Mouse (Mus musculus): ENCODE data around the gene Nipsnap2. TPM values are rescaled to one million over a fixed set of nuclear protein-coding genes. Genes with fewer than 3 reads are reported as not detected.
"Not testable (repeated sequence)": the region's sequence is repeated elsewhere in the genome, so short reads cannot be mapped to it uniquely, and the experiment has no call there.

Gene Nipsnap2
- polyA plus RNA-seq, 2 experiments: 15.9 to 22.6 TPM

DNA sequence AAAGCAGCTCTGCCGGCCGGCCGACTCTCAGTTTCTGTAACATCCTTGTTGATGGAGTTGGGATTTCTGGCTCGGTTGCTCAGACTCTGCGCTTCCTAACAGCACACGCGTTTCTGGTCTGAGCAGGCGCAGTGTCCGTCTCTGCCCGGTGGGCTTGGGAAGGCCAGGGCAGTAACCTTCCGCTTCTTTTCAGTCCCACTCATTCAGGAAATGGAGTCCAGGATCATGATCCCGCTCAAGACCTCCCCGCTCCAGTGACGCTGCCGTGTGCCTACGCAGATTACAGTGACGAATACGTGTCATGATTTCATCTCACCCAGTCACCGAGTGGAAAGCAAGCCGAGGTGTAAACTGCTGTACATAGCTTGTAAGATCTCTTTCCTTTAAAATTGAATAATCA, 32.0 kb downstream of the Nipsnap2 start:
- DNase-seq (ENCODE audit: low read depth in 3 of 3, low spot score in 3 of 3) (no peak), ATAC-seq (ENCODE audit: insufficient read depth) (no peak)
- Histone ChIP-seq H3K4me2 (ENCODE audit: low read depth) (no peak overlapping the region), H3K9ac (replicated peaks) (no peak overlapping the region), H3K27ac (no peak overlapping the region), H3K36me3 (replicated peaks; ENCODE audit: control insufficient read depth, insufficient read depth, low read depth) (no peaks in the 10 kb centered on the region), H3K9me3 (ENCODE audit: control insufficient read depth, low read length) (no peaks in the 10 kb centered on the region), H3K4me1 (replicated peaks; ENCODE audit: control insufficient read depth in 2 of 2, insufficient read depth in 2 of 2, low read length in 1 of 2) (peaks cover 0 to 2% of the 10 kb centered on the region in 2 experiments; a peak in 1 of 4 replicates), H3K27me3 (ENCODE audit: control insufficient read depth, insufficient read depth, low read length) (no peaks in the 10 kb centered on the region), H3K4me3 (ENCODE audit: insufficient read depth in 1 of 2, low read depth in 2 of 2, low read length in 2 of 2) (no peak overlapping the region)
- 85% methylated on average over 20 of the region's 20 CpGs for WGBS (ENCODE audit: insufficient replicate concordance)
- no peak for TF ChIP-seq CTCF (IDR thresholded peaks at IDR 0.05; ENCODE audit: low read depth)
- TF ChIP-seq EP300 (IDR thresholded peaks at IDR 0.05; ENCODE audit: low read depth): no peak

DNA sequence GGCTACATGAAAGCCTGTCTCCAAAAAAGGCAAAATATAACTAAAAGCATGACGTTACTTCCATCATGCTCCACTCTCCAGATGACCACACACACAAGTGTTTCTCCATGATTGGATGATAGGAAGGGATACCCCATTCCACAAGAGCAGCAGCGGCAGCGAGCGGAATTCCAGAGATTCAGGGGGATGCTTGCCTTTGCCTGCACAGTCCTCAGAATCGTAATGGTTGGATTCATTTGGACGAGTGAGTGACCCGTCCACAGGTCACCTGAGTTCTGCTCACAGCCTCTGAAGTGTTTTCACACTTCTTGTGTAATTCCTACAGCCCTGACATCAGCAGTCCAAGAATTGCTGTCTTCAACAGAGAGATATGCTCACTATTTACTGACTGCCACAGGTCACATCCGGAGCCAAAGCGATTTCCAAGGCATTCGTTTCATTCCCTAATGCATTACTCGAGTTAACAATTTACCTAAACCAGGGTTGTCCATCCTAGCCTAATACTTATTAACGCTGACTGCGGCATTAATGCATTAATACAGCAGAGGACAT, 35.1 kb downstream of the Nipsnap2 start:
- H3K36me3 ChIP-seq (replicated peaks; ENCODE audit: control insufficient read depth, insufficient read depth, low read depth): no peaks in the 10 kb centered on the region
- peaks cover 0 to 2% of the 10 kb centered on the region in 2 experiments; a peak in 1 of 4 replicates for H3K4me1 ChIP-seq (replicated peaks; ENCODE audit: control insufficient read depth in 2 of 2, insufficient read depth in 2 of 2, low read length in 1 of 2)
- TF ChIP-seq EP300 (IDR thresholded peaks at IDR 0.05; ENCODE audit: low read depth): no peak
- no peak for TF ChIP-seq CTCF (IDR thresholded peaks at IDR 0.05; ENCODE audit: low read depth)
- H3K27me3 ChIP-seq (ENCODE audit: control insufficient read depth, insufficient read depth, low read length): no peaks in the 10 kb centered on the region
- 75% methylated on average over 13 of the region's 13 CpGs for WGBS (ENCODE audit: insufficient replicate concordance)
- H3K9me3 ChIP-seq (ENCODE audit: control insufficient read depth, low read length): no peaks in the 10 kb centered on the region
- no peak overlapping the region for H3K9ac ChIP-seq (replicated peaks)
- ATAC-seq (ENCODE audit: insufficient read depth) (no peak), DNase-seq (ENCODE audit: low read depth in 3 of 3, low spot score in 3 of 3) (no peak)
- H3K4me2 ChIP-seq (ENCODE audit: low read depth): no peak overlapping the region
- H3K4me3 ChIP-seq (ENCODE audit: insufficient read depth in 1 of 2, low read depth in 2 of 2, low read length in 2 of 2): no peak overlapping the region
- H3K27ac ChIP-seq: no peak overlapping the region

DNA sequence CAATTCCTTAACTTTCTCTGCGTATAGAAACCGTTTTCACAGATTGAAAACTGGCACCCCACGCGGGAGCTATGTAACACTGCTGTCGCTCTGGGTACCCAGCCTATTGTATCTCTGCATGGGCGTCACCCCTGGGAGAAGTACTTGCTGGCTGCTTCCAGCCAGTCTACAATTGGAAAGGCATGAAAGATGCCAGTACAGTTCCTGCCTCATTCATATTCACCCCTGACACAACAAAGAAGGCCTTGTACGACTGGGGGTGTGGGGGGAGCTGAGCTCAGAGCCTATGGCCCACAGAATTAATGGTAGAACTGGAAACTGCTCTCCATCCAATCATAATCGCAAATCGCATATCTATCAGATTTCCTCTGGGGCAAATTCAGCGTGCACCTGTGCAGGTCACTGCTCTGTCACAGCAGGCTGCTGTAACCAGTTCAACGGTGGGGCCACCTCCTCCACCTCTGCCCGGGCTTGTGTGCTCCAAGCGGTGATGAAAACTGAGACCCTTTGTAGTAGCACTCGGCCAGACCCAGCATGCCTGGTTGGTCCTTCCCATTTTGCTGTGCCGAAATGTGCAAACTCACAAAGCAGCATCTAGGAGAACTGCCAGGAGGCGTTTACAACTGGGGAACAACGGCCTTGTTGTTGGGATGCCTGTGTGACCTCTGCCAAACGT, 37.1 kb downstream of the Nipsnap2 start:
- TF ChIP-seq CTCF (IDR thresholded peaks at IDR 0.05; ENCODE audit: low read depth) (no peak), EP300 (IDR thresholded peaks at IDR 0.05; ENCODE audit: low read depth) (no peak)
- Histone ChIP-seq H3K9me3 (ENCODE audit: control insufficient read depth, low read length) (no peaks in the 10 kb centered on the region), H3K9ac (replicated peaks) (no peak overlapping the region), H3K4me1 (replicated peaks; ENCODE audit: control insufficient read depth in 2 of 2, insufficient read depth in 2 of 2, low read length in 1 of 2) (peaks cover 0 to 2% of the 10 kb centered on the region in 2 experiments; a peak in 1 of 4 replicates), H3K36me3 (replicated peaks; ENCODE audit: control insufficient read depth, insufficient read depth, low read depth) (no peaks in the 10 kb centered on the region), H3K27ac (no peak overlapping the region), H3K4me3 (ENCODE audit: insufficient read depth in 1 of 2, low read depth in 2 of 2, low read length in 2 of 2) (no peak overlapping the region), H3K4me2 (ENCODE audit: low read depth) (no peak overlapping the region), H3K27me3 (ENCODE audit: control insufficient read depth, insufficient read depth, low read length) (no peaks in the 10 kb centered on the region)
- ATAC-seq (ENCODE audit: insufficient read depth): no peak
- DNase-seq (ENCODE audit: low read depth in 3 of 3, low spot score in 3 of 3): no peak
- 74% methylated on average over 18 of the region's 18 CpGs for WGBS (ENCODE audit: insufficient replicate concordance)

DNA sequence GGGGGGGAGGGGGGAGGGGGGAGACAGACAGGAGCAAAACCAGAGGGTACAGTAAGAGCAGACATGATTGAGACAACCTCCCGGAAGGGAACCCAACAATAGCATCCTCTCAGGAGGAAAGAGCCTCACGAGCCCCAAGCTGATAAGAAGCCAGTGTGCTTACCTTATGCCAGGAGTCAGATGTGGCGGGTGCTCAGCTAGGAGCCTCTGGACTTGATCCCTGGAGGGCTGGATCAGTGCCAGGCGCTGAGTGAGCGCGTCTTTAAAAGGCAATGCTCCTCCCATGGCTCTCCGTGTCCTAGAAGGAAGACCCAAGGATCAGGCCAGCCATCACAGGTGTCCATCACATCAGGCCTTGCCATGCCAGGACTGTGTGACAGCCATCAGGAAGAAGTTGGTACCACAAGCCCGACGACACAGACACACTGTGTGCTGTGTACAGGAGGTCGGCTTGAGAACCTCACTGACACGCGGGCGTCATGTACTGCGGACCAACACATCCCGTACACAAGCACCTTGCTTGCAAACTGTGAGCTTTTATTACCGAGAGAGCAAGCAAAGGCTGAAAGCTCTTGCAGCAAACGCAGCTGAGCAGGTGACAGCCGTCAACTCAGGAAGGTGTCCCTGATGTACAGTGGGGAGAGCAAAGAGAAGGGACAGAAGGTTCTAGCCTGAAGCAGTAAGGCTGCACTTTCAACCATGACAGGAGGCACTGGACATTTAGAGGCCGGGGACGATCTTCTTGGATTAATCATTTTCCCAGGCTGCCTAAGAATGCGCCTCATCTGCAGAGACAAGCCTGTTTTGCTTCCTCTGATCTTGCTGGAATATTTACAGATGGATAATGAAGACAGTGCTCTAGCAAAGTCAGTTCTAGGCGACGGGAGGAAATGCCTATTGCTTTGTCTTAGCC, 45.8 kb downstream of the Nipsnap2 start:
- Histone ChIP-seq H3K4me2 (ENCODE audit: low read depth) (no peak overlapping the region), H3K36me3 (replicated peaks; ENCODE audit: control insufficient read depth, insufficient read depth, low read depth) (peaks cover 7% of the 10 kb centered on the region; the same call in 1 of the 2 replicates), H3K9me3 (ENCODE audit: control insufficient read depth, low read length) (no peaks in the 10 kb centered on the region), H3K27ac (no peak overlapping the region), H3K27me3 (ENCODE audit: control insufficient read depth, insufficient read depth, low read length) (no peaks in the 10 kb centered on the region), H3K9ac (replicated peaks) (no peak overlapping the region), H3K4me1 (replicated peaks; ENCODE audit: control insufficient read depth in 2 of 2, insufficient read depth in 2 of 2, low read length in 1 of 2) (no peaks in the 10 kb centered on the region; a peak in 1 of 4 replicates), H3K4me3 (ENCODE audit: insufficient read depth in 1 of 2, low read depth in 2 of 2, low read length in 2 of 2) (no peak overlapping the region)
- no peak for ATAC-seq (ENCODE audit: insufficient read depth)
- DNase-seq (ENCODE audit: low read depth in 3 of 3, low spot score in 3 of 3): no peak
- 75% methylated on average over 23 of the region's 23 CpGs for WGBS (ENCODE audit: insufficient replicate concordance)
- no peak for TF ChIP-seq CTCF (IDR thresholded peaks at IDR 0.05; ENCODE audit: low read depth)
- TF ChIP-seq EP300 (IDR thresholded peaks at IDR 0.05; ENCODE audit: low read depth): no peak

DNA sequence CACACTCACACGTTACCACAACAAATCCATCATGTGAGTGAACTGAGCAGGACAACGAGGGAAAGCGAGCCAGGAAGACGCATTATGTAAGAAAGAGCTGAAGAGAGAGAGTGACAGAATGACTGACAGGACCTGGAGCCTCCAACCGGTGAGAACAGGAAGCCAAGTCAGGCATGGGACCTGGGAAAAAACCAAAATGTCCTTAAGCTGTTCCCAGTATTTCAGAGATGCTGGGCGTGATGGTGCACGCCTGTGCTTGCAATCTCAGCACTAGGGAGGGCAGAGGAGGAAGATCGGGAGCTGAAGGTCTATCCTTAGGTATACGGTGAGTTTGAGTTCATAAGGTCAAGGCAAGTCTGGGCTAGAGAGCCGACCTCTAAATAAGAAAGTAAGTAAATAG, 47.6 kb downstream of the Nipsnap2 start:
- 69% methylated on average over 10 of the region's 10 CpGs for WGBS (ENCODE audit: insufficient replicate concordance)
- no peaks in the 10 kb centered on the region for H3K27me3 ChIP-seq (ENCODE audit: control insufficient read depth, insufficient read depth, low read length)
- H3K4me1 ChIP-seq (replicated peaks; ENCODE audit: control insufficient read depth in 2 of 2, insufficient read depth in 2 of 2, low read length in 1 of 2): no peaks in the 10 kb centered on the region; a peak in 1 of 4 replicates
- no peaks in the 10 kb centered on the region for H3K9me3 ChIP-seq (ENCODE audit: control insufficient read depth, low read length)
- TF ChIP-seq EP300 (IDR thresholded peaks at IDR 0.05; ENCODE audit: low read depth) (no peak), CTCF (IDR thresholded peaks at IDR 0.05; ENCODE audit: low read depth) (no peak)
- H3K9ac ChIP-seq (replicated peaks): no peak overlapping the region
- H3K27ac ChIP-seq: no peak overlapping the region
- no peak overlapping the region for H3K4me2 ChIP-seq (ENCODE audit: low read depth)
- H3K4me3 ChIP-seq (ENCODE audit: insufficient read depth in 1 of 2, low read depth in 2 of 2, low read length in 2 of 2): no peak overlapping the region
- peaks cover 7% of the 10 kb centered on the region; the same call in 1 of the 2 replicates for H3K36me3 ChIP-seq (replicated peaks; ENCODE audit: control insufficient read depth, insufficient read depth, low read depth)
- ATAC-seq (ENCODE audit: insufficient read depth) (no peak), DNase-seq (ENCODE audit: low read depth in 3 of 3, low spot score in 3 of 3) (no peak)

DNA sequence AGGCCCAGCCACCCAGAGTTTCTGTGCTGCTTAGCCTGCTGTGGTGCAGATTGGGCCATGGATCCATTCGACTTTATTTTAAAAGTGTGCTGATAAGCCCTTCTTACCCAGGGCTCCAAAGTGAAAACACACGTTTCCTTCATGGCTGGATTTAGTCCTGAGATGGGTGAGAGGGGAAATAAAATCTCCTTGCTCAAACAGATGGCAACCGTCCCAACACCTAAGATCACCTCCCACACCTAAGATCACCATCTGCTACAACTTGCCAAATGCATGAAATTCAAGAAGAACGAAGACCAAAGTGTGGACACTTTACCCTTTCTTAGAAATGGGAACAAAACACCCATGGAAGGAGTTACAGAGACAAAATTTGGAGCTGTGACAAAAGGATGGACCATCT, 48.5 kb downstream of the Nipsnap2 start:
- WGBS (ENCODE audit: insufficient replicate concordance): 60% methylated on average over 4 of the region's 4 CpGs
- not testable (repeated sequence) for H3K4me1 ChIP-seq (replicated peaks; ENCODE audit: control insufficient read depth in 2 of 2, insufficient read depth in 2 of 2, low read length in 1 of 2); H3K9me3 ChIP-seq (ENCODE audit: control insufficient read depth, low read length); ATAC-seq (ENCODE audit: insufficient read depth); H3K4me3 ChIP-seq (ENCODE audit: insufficient read depth in 1 of 2, low read depth in 2 of 2, low read length in 2 of 2); H3K9ac ChIP-seq (replicated peaks); H3K27ac ChIP-seq; H3K4me2 ChIP-seq (ENCODE audit: low read depth); H3K27me3 ChIP-seq (ENCODE audit: control insufficient read depth, insufficient read depth, low read length); H3K36me3 ChIP-seq (replicated peaks; ENCODE audit: control insufficient read depth, insufficient read depth, low read depth); DNase-seq (ENCODE audit: low read depth in 3 of 3, low spot score in 3 of 3)
